Mouse (Mus musculus): ENCODE data around the gene Pafah1b2.

The Pafah1b2 gene

GRCm38 (mm10) chr9:46012091-46013008 lies at the start of gene Pafah1b2, which contains the start of gene Sik3:
Pafah1b2 (minus strand) TSS chr9:46012690.
Sik3 (plus strand) TSS chr9:46012820.
- peak; percentile 97 for DNase-seq

DNA sequence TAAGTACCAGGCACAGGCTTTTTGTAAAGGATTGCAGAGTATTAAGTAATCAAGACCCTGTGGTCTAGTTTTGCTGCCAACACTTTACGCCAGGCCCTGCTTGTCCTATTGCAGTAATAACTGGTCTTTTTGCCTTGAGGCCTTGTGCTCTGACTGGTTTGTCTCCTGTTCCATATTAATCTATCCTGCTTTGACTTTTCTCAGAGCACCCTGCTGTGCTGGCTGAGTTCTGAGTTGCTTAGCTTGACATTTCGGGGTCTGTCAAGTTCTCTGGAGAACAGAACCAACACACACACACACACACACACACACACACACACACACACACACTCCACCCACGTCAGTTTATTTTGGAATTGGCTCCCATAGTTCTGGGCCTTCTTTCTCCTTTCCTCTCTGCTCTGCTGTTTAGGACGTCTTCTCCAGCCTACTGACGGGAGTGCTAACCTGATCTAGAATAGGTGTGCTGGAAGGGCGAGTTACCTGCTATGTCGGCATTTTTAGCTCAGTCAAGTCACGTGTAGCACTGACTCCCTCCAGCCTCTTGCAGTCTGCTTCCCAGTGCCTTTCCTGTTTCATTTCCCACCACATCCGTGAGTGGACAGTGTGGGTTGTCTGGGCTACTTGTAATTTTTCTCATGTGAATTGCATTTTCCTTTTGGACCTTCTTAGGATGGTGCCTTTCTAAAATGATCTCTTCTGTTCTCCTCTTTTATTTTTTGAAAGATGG lies 49.4 kb upstream of the Pafah1b2 start:
- DNase-seq, result peak; percentile 52

DNA sequence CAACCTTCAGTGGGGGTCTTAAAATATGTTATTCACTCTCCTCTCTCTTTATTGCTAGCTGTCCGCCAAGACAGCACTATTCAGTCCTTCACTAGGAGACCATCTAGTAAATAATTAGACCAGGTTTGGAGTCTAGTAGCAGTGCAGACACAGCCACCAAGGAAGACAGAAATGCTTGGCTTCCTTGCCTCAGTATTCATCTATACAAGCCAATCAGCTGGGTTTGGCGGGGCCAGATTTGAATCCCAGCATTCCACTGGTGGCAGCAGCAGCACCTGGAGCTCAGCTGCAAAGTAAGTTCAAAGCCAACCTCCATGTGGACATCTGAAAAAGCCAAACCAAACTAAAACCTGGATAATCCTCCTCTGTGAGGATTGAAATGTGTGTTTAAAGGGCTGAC lies 47.8 kb upstream of the Pafah1b2 start:
- peak; percentile 48 for DNase-seq

DNA sequence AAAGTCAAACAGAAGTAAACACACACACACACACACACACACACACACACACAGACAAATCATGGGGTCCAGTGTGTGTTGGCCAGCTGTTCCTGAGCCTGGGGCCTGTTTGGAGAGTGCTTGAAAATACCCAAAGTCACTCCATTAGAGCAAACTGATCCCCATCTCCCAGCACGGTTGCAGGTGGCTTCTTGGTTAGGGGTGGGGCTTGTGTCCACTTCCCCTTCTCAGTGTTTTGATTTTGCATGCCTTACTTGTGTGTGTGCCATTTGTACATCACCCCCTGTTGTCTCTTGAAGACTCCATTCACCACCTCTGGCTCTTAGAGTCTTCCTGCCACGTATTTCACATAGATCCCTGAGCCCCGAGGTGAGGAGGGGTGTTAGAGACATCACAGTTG lies 45.6 kb upstream of the Pafah1b2 start:
- no peak for DNase-seq

DNA sequence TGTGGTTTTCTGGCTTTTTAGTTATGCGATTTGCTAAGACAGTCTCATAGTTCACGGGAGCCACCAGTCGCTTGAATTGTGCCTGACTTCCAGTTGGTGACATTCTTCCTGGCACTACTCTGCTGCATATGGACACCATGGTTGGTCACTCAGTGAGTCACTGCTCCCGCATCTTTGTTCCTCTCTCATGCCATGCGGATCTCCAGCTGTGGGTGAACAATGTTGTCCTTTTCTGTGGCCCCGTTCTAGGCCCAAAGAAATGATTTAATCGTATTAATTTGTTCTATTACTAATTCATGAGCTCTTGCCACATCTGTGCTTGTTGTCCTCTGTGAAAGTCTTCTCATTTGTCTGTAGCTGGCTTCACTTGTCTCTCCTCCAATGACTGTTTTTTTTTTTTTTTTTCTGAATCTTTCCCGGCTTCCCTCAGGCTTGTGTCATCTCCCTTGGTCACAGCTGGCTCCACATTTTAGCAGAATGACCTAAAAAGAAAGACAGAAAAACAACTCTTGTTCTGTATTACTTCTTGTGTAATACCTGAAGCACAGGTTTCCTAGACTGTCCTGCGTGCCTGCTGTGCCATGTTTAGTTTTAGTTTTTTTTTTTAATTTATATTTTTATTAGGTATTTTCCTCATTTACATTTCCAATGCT lies 40.6 kb upstream of the Pafah1b2 start:
- no peak for DNase-seq

DNA sequence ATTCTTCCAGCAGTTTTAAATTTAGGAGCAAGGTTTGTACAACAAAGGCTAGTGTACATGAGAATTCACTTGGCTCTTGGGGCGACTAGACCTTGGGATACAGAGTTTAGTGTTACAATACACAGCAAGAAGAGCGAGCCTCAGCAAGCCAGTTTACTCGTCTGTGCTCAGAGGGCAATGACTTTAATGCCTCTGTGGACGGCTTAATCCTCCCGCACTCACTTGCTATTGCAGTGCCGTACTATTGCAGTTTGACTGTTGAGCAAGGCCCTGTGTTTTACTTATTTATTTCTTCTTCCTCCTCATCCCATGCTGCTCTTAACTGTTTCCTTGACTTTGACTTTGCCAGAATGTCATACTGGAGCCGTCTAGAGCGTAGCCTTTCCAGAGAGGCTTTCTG lies 37.7 kb upstream of the Pafah1b2 start:
- no peak for DNase-seq

DNA sequence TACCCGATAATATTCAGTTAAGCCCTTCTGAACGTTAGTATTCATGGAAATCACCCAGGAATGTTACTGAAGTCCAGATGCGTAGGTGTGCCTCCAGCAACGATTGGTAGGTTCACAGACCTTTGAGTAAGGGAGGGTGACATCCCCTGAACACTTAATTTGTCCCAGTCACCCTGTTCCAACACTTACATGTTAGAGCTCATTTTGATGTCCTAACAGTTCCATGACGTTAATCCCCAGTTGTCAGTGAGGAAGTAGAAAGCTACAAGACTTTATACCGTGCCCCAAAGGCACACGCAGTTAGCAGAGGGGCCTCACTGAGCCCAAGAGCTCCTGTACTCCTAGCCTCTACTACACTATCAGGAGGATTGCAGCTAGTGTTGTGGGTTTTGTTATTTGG lies 37.0 kb upstream of the Pafah1b2 start:
- DNase-seq, result no peak

DNA sequence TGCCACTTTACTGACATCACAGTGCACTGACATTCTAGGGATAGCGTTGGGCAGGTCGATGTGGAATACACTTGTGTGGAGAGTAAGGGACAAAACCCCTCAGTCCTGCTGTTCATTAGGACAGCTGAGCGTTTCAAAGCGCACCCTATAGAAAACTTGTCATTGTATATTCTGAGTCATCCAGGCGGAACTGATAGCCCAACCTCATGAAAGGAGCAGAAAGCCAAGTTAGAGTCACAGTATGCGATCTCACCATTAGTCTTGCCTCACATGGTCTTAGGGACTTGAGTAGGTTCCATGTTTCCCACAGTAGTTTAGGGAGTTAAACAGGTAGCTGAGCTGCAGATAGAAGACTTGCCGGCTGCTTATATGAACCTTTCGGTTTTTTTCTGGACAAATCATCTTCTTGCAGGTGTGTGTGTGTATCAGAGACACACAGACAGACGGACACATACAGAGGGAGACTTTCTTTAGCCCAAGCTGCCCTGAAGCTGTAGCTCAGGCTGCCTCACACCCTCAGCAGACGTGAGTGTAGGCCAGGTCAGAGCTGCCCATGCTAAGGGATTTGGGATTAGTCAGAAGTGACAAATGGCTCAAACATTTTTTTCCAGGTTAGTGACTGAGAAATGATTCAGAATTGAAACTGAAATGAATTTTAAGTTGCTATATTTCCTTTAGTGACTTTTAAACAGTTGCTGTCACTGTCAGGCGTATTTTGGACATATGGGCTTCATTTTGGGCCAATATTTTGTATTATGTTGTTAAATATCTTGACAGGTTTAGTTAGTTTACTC lies 34.4 kb upstream of the Pafah1b2 start:
- DNase-seq, result no peak

DNA sequence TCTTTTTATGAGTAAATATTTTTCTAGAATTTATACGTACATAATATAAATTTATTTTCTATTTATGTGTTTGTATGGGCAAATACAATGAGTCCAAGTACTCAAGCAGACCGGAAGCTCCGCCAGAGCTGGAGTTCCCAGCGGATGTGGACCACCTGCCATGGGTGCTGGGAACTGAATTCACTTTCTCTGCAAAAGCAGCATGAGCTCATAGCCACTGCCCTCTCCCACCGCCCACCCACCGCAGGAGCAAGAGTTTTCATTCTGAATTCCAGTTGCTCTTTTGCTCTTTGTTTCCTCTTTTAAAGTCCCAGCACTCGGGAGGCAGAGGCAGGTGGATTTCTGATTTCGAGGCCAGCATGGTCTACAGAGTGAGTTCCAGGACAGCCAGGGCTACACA lies 31.1 kb upstream of the Pafah1b2 start:
- DNase-seq, result no peak

DNA sequence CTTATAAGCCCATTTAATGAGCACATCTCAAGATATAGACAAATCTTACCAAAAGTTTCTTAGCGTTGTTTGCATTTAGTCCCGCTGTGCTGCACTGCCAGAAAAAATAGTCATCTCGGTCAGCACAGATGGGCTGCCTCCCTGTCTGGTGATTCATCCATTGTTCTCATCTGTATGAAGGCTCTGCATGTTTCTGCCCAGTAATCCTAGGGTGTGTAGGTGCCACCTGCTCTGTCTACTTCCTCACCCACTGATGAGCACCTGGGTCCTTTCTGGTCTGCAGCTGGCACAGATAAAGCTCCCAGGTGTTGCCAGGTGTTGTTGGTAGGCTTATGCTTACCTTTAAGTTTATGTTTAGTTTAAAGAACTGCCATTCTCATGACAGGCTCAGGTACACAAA lies 29.9 kb upstream of the Pafah1b2 start:
- DNase-seq, result no peak

GRCm38 (mm10) chr9:46041186-46041585 lies 28.7 kb upstream of the Pafah1b2 start:
- no peak for DNase-seq

- DNase-seq, result no peak
These were observed 26.3 kb upstream of the Pafah1b2 start for GRCm38 (mm10) chr9:46038786-46039185.

GRCm38 (mm10) chr9:46036881-46037280 lies 24.4 kb upstream of the Pafah1b2 start:
- no peak for DNase-seq

GRCm38 (mm10) chr9:46035290-46035871 lies 22.9 kb upstream of the Pafah1b2 start:
- no peak for DNase-seq

DNA sequence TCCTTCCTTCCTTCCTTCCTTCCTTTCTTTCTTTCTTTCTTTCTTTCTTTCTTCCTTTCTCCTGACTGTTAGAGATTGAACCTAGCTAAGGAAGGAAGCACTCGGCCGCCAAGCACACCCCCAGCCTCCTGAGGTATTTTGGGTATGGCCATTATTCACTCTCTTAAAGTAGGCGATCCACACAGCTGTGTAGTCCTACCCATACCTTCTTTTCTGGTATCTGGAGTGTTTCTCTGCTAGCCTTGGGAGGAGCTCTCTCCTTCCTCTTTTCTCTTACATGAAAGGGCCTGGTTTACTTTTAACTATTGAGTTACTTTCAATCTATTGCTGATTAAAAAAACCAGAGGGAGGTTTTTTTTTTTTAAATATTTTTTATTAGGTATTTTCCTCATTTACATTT lies 21.4 kb upstream of the Pafah1b2 start:
- no peak for DNase-seq

DNA sequence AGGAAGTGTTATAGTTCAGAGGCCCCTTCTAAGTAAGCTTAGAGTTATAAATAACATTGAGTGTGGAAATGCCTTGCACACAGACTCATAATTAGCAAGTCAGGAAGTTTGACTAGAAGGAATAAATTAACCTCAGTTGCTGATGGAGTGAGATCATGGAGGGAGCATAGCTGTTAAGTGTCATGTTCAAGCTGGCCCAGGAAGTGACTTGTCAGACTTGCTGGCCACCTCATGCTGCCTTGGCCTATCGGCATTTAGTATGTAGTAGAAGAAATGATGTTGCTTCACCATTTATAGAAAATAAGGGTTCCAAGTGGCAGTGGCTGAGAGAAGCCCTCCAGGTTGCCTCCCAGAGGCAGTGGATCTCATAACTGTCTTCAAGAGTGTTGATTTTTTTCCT lies 20.6 kb upstream of the Pafah1b2 start:
- DNase-seq, result no peak

DNA sequence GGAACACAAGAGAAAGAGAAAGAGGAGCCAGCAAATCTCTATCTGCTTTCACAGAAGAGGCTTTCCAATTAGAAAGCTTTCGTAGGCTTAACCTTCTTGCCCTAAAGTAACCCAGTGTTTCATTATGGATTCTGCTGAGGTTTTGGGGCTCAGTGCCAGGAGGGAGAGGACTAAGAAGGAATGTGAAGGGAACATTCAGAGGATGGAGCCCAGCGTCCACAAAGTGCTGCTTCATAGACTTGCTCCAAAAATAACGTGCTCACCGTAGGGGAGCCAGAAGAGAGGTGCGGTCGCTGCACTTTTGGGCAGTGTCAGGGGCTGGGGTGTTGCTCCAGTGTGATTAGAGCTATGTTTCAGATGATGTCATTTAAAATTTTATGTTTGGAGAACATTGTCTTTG lies 19.7 kb upstream of the Pafah1b2 start:
- peak; percentile 75 for DNase-seq

DNA sequence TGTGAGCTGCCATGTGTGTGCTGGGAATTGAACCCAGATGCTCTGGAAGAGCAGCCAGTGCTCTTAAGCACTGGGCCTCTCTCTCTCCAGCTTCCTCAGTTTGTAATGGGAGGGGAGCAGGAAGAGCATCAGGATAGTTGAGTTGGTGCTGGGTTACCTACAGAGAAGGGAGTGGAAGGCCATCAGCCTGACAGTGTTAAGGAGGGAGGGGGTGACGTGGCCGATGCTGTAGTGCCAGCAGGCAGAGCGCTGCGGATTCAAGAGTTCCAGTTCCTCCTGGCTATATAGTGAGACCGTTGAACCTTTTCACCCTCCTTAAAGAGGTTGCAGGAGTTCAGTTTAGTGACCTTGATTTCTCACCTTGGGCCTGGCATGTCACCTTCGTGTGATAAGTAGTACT lies 18.5 kb upstream of the Pafah1b2 start:
- DNase-seq, result no peak

DNA sequence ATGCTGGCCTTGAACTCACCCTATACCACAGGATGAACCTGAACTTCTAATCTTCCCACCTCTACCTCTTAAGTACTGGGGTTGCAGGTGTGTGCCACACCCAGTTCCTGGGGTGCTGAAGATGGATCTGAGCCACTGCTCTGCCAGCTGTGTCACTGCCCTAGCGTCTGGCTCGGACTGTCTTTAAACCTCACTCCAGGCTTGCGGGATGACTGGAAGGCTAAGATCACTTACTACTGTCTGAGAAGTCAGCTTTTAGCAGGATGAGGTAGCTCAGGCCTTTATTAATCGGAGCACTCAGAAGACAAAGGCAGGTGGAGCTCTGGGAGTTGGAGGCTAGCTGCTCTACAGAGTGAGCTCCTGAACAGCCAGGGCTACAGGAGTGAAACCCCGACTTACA lies 17.7 kb upstream of the Pafah1b2 start:
- DNase-seq, result no peak

- no peak for DNase-seq
These were observed 17.0 kb upstream of the Pafah1b2 start for GRCm38 (mm10) chr9:46029534-46029933.

GRCm38 (mm10) chr9:46027994-46028393 lies 15.5 kb upstream of the Pafah1b2 start:
- no peak for DNase-seq
